Comparison of ENCODE assay signal across 17 mouse cellular contexts in the genomic region with DNA sequence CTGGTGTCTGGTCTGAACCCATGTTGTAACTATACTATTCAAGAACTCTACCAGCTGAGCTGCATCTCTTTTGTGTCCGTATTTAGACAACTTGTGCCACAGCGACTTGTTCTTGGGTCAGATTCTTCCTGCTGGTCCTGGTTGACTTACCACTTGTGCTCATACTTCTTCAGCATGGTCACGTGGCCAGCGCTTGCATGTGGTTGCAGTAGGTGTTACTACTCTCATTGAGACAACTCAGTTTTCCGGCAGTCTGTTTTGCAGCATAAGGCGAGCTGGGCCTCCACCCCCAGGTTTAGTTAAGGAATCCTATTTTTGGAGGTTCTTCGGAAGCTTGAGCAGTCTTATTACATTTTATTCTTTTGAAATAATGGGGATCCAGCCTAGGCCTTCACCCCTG. TPM values are rescaled to one million over a fixed set of nuclear protein-coding genes. Genes with fewer than 3 reads are reported as not detected.
DNase-seq lines count a peak whose midpoint lies in the region; ATAC-seq and TF ChIP-seq lines count a peak whose summit lies in the region.
"Had no signal": no experiment of that assay in that cellular context is flagged by ENCODE, and none has a peak within 500 bp of the region (broad histone marks: within the 10 kb centered on the region; RNA-seq: fewer than 3 reads in every experiment).

No protein-coding gene starts in this region.

- ATAC-seq in midbrain, embryonic 11.5 days (ENCODE audit: low FRiP score) = no peak
- ATAC-seq in stomach, postnatal 0 days (ENCODE audit: low FRiP score, low TSS enrichment) = no peak
- ATAC-seq: forebrain, embryonic 14.5 days; hindbrain, embryonic 16.5 days had no signal

- intact Hi-C loops in left cerebral cortex, postnatal 25 days (cut with DNase I) = no loop called here

- no peaks in the 10 kb centered on the region for H3K27me3 ChIP-seq in midbrain, embryonic 11.5 days (ENCODE audit: control insufficient read depth, insufficient read depth, low read length)
- H3K27me3 ChIP-seq in stomach, postnatal 0 days (ENCODE audit: control insufficient read depth, insufficient read depth, low read length) = no peaks in the 10 kb centered on the region
- H3K27me3 ChIP-seq: embryonic facial prominence, embryonic 15.5 days; midbrain, embryonic 12.5 days had no signal

- no peak for TF ChIP-seq CTCF in stomach, postnatal 0 days (IDR thresholded peaks at IDR 0.05; ENCODE audit: low read depth)

- no peak overlapping the region for H3K27ac ChIP-seq in midbrain, embryonic 11.5 days (ENCODE audit: low read depth, low read length)
- H3K27ac ChIP-seq in stomach, postnatal 0 days (replicated peaks) = no peak overlapping the region
- H3K27ac ChIP-seq: embryonic facial prominence, embryonic 15.5 days; midbrain, embryonic 12.5 days had no signal

- no peak for TF ChIP-seq EP300 in stomach, postnatal 0 days (optimal IDR thresholded peaks at IDR 0.05)

- H3K9me3 ChIP-seq in midbrain, embryonic 11.5 days (ENCODE audit: control insufficient read depth, low read length) = no peaks in the 10 kb centered on the region
- H3K9me3 ChIP-seq in stomach, postnatal 0 days (ENCODE audit: control insufficient read depth, low read length) = no peaks in the 10 kb centered on the region
- H3K9me3 ChIP-seq: embryonic facial prominence, embryonic 15.5 days; midbrain, embryonic 12.5 days had no signal

- H3K36me3 ChIP-seq in midbrain, embryonic 11.5 days (ENCODE audit: control insufficient read depth, insufficient read depth, low read length) = peaks cover 5% of the 10 kb centered on the region; the same call in 1 of the 2 replicates
- peaks cover 15% of the 10 kb centered on the region for H3K36me3 ChIP-seq in stomach, postnatal 0 days (ENCODE audit: control insufficient read depth, insufficient read depth, low read length)

- H3K4me2 ChIP-seq in midbrain, embryonic 11.5 days = no peak overlapping the region
- H3K4me2 ChIP-seq in stomach, postnatal 0 days (replicated peaks; ENCODE audit: low read depth) = no peak overlapping the region
- H3K4me2 ChIP-seq: embryonic facial prominence, embryonic 15.5 days; lung, embryonic 14.5 days; midbrain, embryonic 12.5 days had no signal

- H3K9ac ChIP-seq in midbrain, embryonic 11.5 days (ENCODE audit: low read length) = no peak overlapping the region
- H3K9ac ChIP-seq in stomach, postnatal 0 days (ENCODE audit: low read length) = no peak overlapping the region
- H3K9ac ChIP-seq: embryonic facial prominence, embryonic 15.5 days; lung, embryonic 14.5 days; midbrain, embryonic 12.5 days had no signal

- WGBS in midbrain, embryonic 11.5 days = 94% methylated on average over 7 of the region's 7 CpGs
- 96% methylated on average over 7 of the region's 7 CpGs for WGBS in stomach, postnatal 0 days

- H3K4me3 ChIP-seq in midbrain, embryonic 11.5 days (ENCODE audit: low read depth, low read length) = no peak overlapping the region
- no peak overlapping the region for H3K4me3 ChIP-seq in stomach, postnatal 0 days (ENCODE audit: low read depth, low read length)
- H3K4me3 ChIP-seq: embryonic facial prominence, embryonic 15.5 days; midbrain, embryonic 12.5 days had no signal

- peak; percentile 63 to 64 for DNase-seq in spleen, adult 18-20 months
- no peak for DNase-seq in spleen, postnatal 4 days (ENCODE audit: low spot score in 2 of 2)
- peak; percentile 36 to 46 for DNase-seq in frontal cortex, postnatal 14 days (ENCODE audit: low spot score in 2 of 2)
- peak; percentile 70 to 92 for DNase-seq in left cerebral cortex, postnatal 25 days (ENCODE audit: low spot score in 2 of 2)
- peak; percentile 73 for DNase-seq in telencephalon, adult 2 months (ENCODE audit: low read depth, low spot score)
- no peak for DNase-seq in midbrain, embryonic 11.5 days (ENCODE audit: low spot score, missing footprints)
- DNase-seq in stomach, postnatal 0 days (ENCODE audit: low spot score) = no peak
- DNase-seq: adrenal gland, postnatal 14 days; heart, adult 18-20 months; heart, postnatal 10 days; kidney, postnatal 36 days; lung, embryonic 14.5 days had no signal

- H3K4me1 ChIP-seq in midbrain, embryonic 11.5 days (ENCODE audit: control insufficient read depth, insufficient read depth, low read length) = no peaks in the 10 kb centered on the region
- H3K4me1 ChIP-seq in stomach, postnatal 0 days (replicated peaks; ENCODE audit: control insufficient read depth, insufficient read depth) = no peaks in the 10 kb centered on the region
- H3K4me1 ChIP-seq: midbrain, embryonic 12.5 days had no signal

RNA-seq across cellular contexts. Expression of gene Gabarapl2, which starts 10.8 kb away (rescaled TPM):
- 100 to 1,000 TPM; 219 to 220 TPM for total RNA-seq in left cerebral cortex, postnatal 25 days (2021)
- polyA plus RNA-seq in midbrain, embryonic 11.5 days (2014; fragmentation: Nextera tagmentation; extraction: Ambion mirVana) = 331 and 348 TPM in 2 replicates
- 290 and 292 TPM in 2 replicates for polyA plus RNA-seq in stomach, postnatal 0 days (2015; fragmentation: Nextera tagmentation; extraction: Ambion mirVana)

RNA-seq across cellular contexts. Expression of gene Tmem231, which starts 17.6 kb away (rescaled TPM):
- total RNA-seq in left cerebral cortex, postnatal 25 days (2021) = 10 to 100 TPM; 12.0 to 13.0 TPM
- 20.1 and 21.9 TPM in 2 replicates for polyA plus RNA-seq in midbrain, embryonic 11.5 days (2014; fragmentation: Nextera tagmentation; extraction: Ambion mirVana)
- polyA plus RNA-seq in stomach, postnatal 0 days (2015; fragmentation: Nextera tagmentation; extraction: Ambion mirVana) = 3.3 and 4.1 TPM in 2 replicates

RNA-seq across cellular contexts. Expression of gene Adat1, which starts 40.8 kb away (rescaled TPM):
- total RNA-seq in left cerebral cortex, postnatal 25 days (2021) = 1 to 10 TPM; 5.4 to 6.6 TPM
- polyA plus RNA-seq in midbrain, embryonic 11.5 days (2014; fragmentation: Nextera tagmentation; extraction: Ambion mirVana) = 9.1 and 11.8 TPM in 2 replicates
- 2.5 TPM in 2 replicates for polyA plus RNA-seq in stomach, postnatal 0 days (2015; fragmentation: Nextera tagmentation; extraction: Ambion mirVana)

RNA-seq across cellular contexts. Expression of gene Chst5, which starts 41.1 kb away (rescaled TPM):
- under 1 TPM; 0.28 to 0.30 TPM for total RNA-seq in left cerebral cortex, postnatal 25 days (2021)
- 2.4 TPM in 2 replicates for polyA plus RNA-seq in midbrain, embryonic 11.5 days (2014; fragmentation: Nextera tagmentation; extraction: Ambion mirVana)
- polyA plus RNA-seq in stomach, postnatal 0 days (2015; fragmentation: Nextera tagmentation; extraction: Ambion mirVana) = 0.36 and 0.39 TPM in 2 replicates
- total RNA-seq: adrenal gland, postnatal 14 days; common myeloid progenitor, adult 5-6 weeks; heart, adult 18-20 months; heart, postnatal 10 days had no signal

RNA-seq across cellular contexts. Expression of gene Kars, which starts 59.8 kb away (rescaled TPM):
- total RNA-seq in left cerebral cortex, postnatal 25 days (2021) = 10 to 100 TPM; 67.3 to 71.2 TPM
- 258 and 265 TPM in 2 replicates for polyA plus RNA-seq in midbrain, embryonic 11.5 days (2014; fragmentation: Nextera tagmentation; extraction: Ambion mirVana)
- 96.0 and 96.5 TPM in 2 replicates for polyA plus RNA-seq in stomach, postnatal 0 days (2015; fragmentation: Nextera tagmentation; extraction: Ambion mirVana)

Comparison
In these comparisons a context has a peak if more than half of its experiments do, and no peak if none do; other contexts are left out.
1. DNase-seq: peak in spleen, adult 18-20 months (2 of 2), frontal cortex, postnatal 14 days (2 of 2), left cerebral cortex, postnatal 25 days (2 of 2) and telencephalon, adult 2 months (single experiment); none in spleen, postnatal 4 days (0 of 2), midbrain, embryonic 11.5 days (single experiment) and stomach, postnatal 0 days (single experiment).